Mouse (Mus musculus): ENCODE data around the gene Dennd1c.

Gene Dennd1c

GRCm38 (mm10) chr17:57078336-57078735, at the start of gene Dennd1c:
Gene Dennd1c, minus strand, starts transcription at chr17:57078514.
- no peak for DNase-seq

- DNase-seq: no peak
Observed at GRCm38 (mm10) chr17:57125853-57126622, 47.7 kb upstream of the Dennd1c start.

GRCm38 (mm10) chr17:57124792-57125191, 46.5 kb upstream of the Dennd1c start:
- no peak for DNase-seq

GRCm38 (mm10) chr17:57123192-57124118, 45.1 kb upstream of the Dennd1c start:
- DNase-seq: no peak

- no peak for DNase-seq
Observed at GRCm38 (mm10) chr17:57121856-57122255, 43.5 kb upstream of the Dennd1c start.

- peak in 1 of 2 experiments; percentile 22 for DNase-seq
Observed at GRCm38 (mm10) chr17:57118524-57119349, 40.4 kb upstream of the Dennd1c start.

- DNase-seq: no peak
Observed at GRCm38 (mm10) chr17:57116801-57117200, 38.5 kb upstream of the Dennd1c start.

GRCm38 (mm10) chr17:57112768-57113474, 34.6 kb upstream of the Dennd1c start:
- DNase-seq: no peak

GRCm38 (mm10) chr17:57110005-57110404, 31.7 kb upstream of the Dennd1c start:
- DNase-seq: no peak

- DNase-seq: no peak
Observed at GRCm38 (mm10) chr17:57108666-57109171, 30.4 kb upstream of the Dennd1c start.

- DNase-seq: peak; percentile 33 to 43
Observed at GRCm38 (mm10) chr17:57108040-57108665, 29.8 kb upstream of the Dennd1c start.

GRCm38 (mm10) chr17:57107064-57107463, 28.8 kb upstream of the Dennd1c start:
- DNase-seq: no peak

- DNase-seq: no peak
Observed at GRCm38 (mm10) chr17:57106035-57106368, 27.7 kb upstream of the Dennd1c start.

- peak; percentile 67 to 75 for DNase-seq
Observed at GRCm38 (mm10) chr17:57105181-57106034, 27.1 kb upstream of the Dennd1c start, which contains the start of gene Tnfsf9. Gene Tnfsf9, plus strand, starts transcription at chr17:57105325.

GRCm38 (mm10) chr17:57104496-57104895, 26.2 kb upstream of the Dennd1c start:
- no peak for DNase-seq

GRCm38 (mm10) chr17:57102276-57102675, 24.0 kb upstream of the Dennd1c start:
- DNase-seq: no peak

- peak in 1 of 2 experiments; percentile 39 for DNase-seq
Observed at GRCm38 (mm10) chr17:57099629-57100325, 21.5 kb upstream of the Dennd1c start.

GRCm38 (mm10) chr17:57098321-57098720, 20.0 kb upstream of the Dennd1c start:
- DNase-seq: no peak

GRCm38 (mm10) chr17:57096623-57096920, 18.3 kb upstream of the Dennd1c start:
- peak; percentile 95 to 97 for DNase-seq
